ENCODE assay signal across 12 mouse cellular contexts in the genomic region with DNA sequence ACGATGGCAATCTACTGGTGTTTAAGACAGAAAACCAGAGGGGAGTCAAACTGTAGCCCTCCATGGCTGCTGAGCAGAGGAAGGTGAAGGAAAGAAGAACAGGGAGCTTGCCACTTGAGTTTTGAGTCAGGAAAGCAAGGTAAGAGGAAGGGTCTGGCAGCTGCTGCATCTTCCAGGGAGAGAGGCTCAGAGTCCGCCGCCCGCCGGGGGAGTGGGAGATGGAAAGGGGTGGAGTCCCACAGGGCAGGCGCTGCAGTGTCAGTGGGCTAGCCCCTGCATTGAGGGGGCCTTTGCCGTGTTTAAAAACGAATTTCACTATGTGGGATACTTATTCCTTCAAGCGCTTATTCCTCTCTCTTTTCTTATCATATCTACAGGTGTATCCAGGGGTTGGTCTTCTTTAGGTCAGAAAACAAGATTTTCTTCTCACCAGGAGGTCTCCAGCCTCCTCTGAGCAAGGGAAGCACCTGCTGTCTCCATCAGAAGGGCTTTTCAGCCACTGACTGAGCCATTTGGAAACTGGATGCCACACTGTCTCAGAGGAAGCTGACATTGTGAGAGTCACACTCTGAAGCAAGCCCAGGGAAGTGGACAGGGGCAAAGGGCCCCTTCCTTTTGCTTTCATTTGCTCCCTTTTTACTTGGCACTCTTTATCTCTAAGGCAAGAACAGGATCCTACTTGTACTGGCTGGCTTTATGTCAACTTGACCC. TPM values are rescaled to one million over a fixed set of nuclear protein-coding genes. Genes with fewer than 3 reads are reported as not detected.
A peak's percentile ranks its signal among the peaks of the same experiment; 100 is the strongest.
DNase-seq lines count a peak whose midpoint lies in the region; ATAC-seq and TF ChIP-seq lines count a peak whose summit lies in the region.
"Had no signal": no experiment of that assay in that cellular context is flagged by ENCODE, and none has a peak within 500 bp of the region (broad histone marks: within the 10 kb centered on the region; RNA-seq: fewer than 3 reads in every experiment).

No protein-coding gene starts in this region.

- peaks cover 17% of the 10 kb centered on the region for H3K4me1 ChIP-seq in heart, embryonic 16.5 days (ENCODE audit: control insufficient read depth, insufficient read depth, low read length)
- H3K4me1 ChIP-seq in lung, embryonic 16.5 days (replicated peaks; ENCODE audit: control insufficient read depth, insufficient read depth, low read length) = peaks cover 15% of the 10 kb centered on the region
- peaks cover 26% of the 10 kb centered on the region for H3K4me1 ChIP-seq in embryonic facial prominence, embryonic 15.5 days
- peaks cover 6% of the 10 kb centered on the region; the same call in 1 of the 2 replicates for H3K4me1 ChIP-seq in stomach, postnatal 0 days (replicated peaks; ENCODE audit: control insufficient read depth, insufficient read depth)

- H3K27ac ChIP-seq in heart, embryonic 16.5 days (ENCODE audit: low read length) = peak overlapping the region; percentile 48
- peak overlapping the region; percentile 19; the same call in 1 of the 2 replicates for H3K27ac ChIP-seq in lung, embryonic 16.5 days (ENCODE audit: low read length)
- 0 out of 2 replicates have a peak overlapping the region, but pooled peaks have one; percentile 28 for H3K27ac ChIP-seq in embryonic facial prominence, embryonic 15.5 days (replicated peaks)
- H3K27ac ChIP-seq in stomach, postnatal 0 days (replicated peaks) = peak overlapping the region; percentile 59; the same call in 1 of the 2 replicates
- H3K27ac ChIP-seq: macrophage had no signal

- no peak for TF ChIP-seq CTCF in stomach, postnatal 0 days (IDR thresholded peaks at IDR 0.05; ENCODE audit: low read depth)

- WGBS in heart, embryonic 16.5 days = 28% methylated on average over 9 of the region's 9 CpGs
- WGBS in lung, embryonic 16.5 days = 16% methylated on average over 9 of the region's 9 CpGs
- 12% methylated on average over 9 of the region's 9 CpGs for WGBS in embryonic facial prominence, embryonic 15.5 days
- WGBS in stomach, postnatal 0 days = 23% methylated on average over 9 of the region's 9 CpGs

- no peaks in the 10 kb centered on the region for H3K27me3 ChIP-seq in heart, embryonic 16.5 days (ENCODE audit: control insufficient read depth, insufficient read depth, low read length)
- no peaks in the 10 kb centered on the region for H3K27me3 ChIP-seq in lung, embryonic 16.5 days (ENCODE audit: control insufficient read depth, insufficient read depth, low read depth, low read length)
- no peaks in the 10 kb centered on the region for H3K27me3 ChIP-seq in embryonic facial prominence, embryonic 15.5 days
- H3K27me3 ChIP-seq in stomach, postnatal 0 days (ENCODE audit: control insufficient read depth, insufficient read depth, low read length) = no peaks in the 10 kb centered on the region

- ATAC-seq in heart, embryonic 16.5 days (replicated peaks; ENCODE audit: extremely low read depth, insufficient read depth, low FRiP score) = no peak
- ATAC-seq in lung, embryonic 16.5 days (ENCODE audit: low read depth) = peak; percentile 29; the same call in 1 of the 2 replicates
- ATAC-seq in embryonic facial prominence, embryonic 15.5 days (ENCODE audit: insufficient number of reproducible peaks, low FRiP score, low TSS enrichment, low read depth) = no peak
- peak; percentile 48; the same call in 1 of the 2 replicates for ATAC-seq in stomach, postnatal 0 days (ENCODE audit: low FRiP score, low TSS enrichment)
- ATAC-seq: hindbrain, embryonic 16.5 days had no signal

- H3K9me3 ChIP-seq in heart, embryonic 16.5 days (replicated peaks; ENCODE audit: control insufficient read depth, low read length) = 0 out of 2 replicates have a peak, but pooled peaks cover 4% of the 10 kb centered on the region
- peaks cover 4% of the 10 kb centered on the region for H3K9me3 ChIP-seq in lung, embryonic 16.5 days (ENCODE audit: control insufficient read depth, low read length)
- H3K9me3 ChIP-seq in embryonic facial prominence, embryonic 15.5 days (replicated peaks) = 0 out of 2 replicates have a peak, but pooled peaks cover 5% of the 10 kb centered on the region
- no peaks in the 10 kb centered on the region for H3K9me3 ChIP-seq in stomach, postnatal 0 days (ENCODE audit: control insufficient read depth, low read length)

- TF ChIP-seq EP300 in stomach, postnatal 0 days (optimal IDR thresholded peaks at IDR 0.05) = no peak

- H3K4me3 ChIP-seq in heart, embryonic 16.5 days (ENCODE audit: low read length) = no peak overlapping the region
- H3K4me3 ChIP-seq in lung, embryonic 16.5 days (ENCODE audit: low read length) = no peak overlapping the region
- no peak overlapping the region for H3K4me3 ChIP-seq in embryonic facial prominence, embryonic 15.5 days (replicated peaks)
- no peak overlapping the region for H3K4me3 ChIP-seq in stomach, postnatal 0 days (ENCODE audit: low read depth, low read length)

- no peak for DNase-seq in heart, adult 9 months (ENCODE audit: low spot score in 2 of 2)
- no peak for DNase-seq in lung, postnatal 36 days
- no peak for DNase-seq in stomach, postnatal 0 days (ENCODE audit: low spot score)
- no peak for DNase-seq in frontal cortex, postnatal 10 days (ENCODE audit: low spot score in 2 of 2)
- DNase-seq: cerebellum, adult 9-10 months; gastrocnemius, postnatal 10 days; kidney, postnatal 4 days had no signal

- no peaks in the 10 kb centered on the region for H3K36me3 ChIP-seq in heart, embryonic 16.5 days (ENCODE audit: control insufficient read depth, insufficient read depth)
- H3K36me3 ChIP-seq in lung, embryonic 16.5 days (ENCODE audit: control insufficient read depth, insufficient read depth, low read length) = no peaks in the 10 kb centered on the region
- H3K36me3 ChIP-seq in embryonic facial prominence, embryonic 15.5 days = no peaks in the 10 kb centered on the region
- no peaks in the 10 kb centered on the region for H3K36me3 ChIP-seq in stomach, postnatal 0 days (ENCODE audit: control insufficient read depth, insufficient read depth, low read length)

- no peak overlapping the region for H3K9ac ChIP-seq in heart, embryonic 16.5 days (ENCODE audit: low read length)
- H3K9ac ChIP-seq in lung, embryonic 16.5 days (ENCODE audit: low read length) = no peak overlapping the region
- no peak overlapping the region for H3K9ac ChIP-seq in embryonic facial prominence, embryonic 15.5 days
- no peak overlapping the region for H3K9ac ChIP-seq in stomach, postnatal 0 days (ENCODE audit: low read length)

- H3K4me2 ChIP-seq in heart, embryonic 16.5 days (ENCODE audit: low read depth, low read length) = no peak overlapping the region
- H3K4me2 ChIP-seq in lung, embryonic 16.5 days (ENCODE audit: low read depth, low read length) = no peak overlapping the region
- no peak overlapping the region for H3K4me2 ChIP-seq in embryonic facial prominence, embryonic 15.5 days (replicated peaks)
- H3K4me2 ChIP-seq in stomach, postnatal 0 days (replicated peaks; ENCODE audit: low read depth) = no peak overlapping the region

RNA-seq across cellular contexts. Expression of a gene that starts 5.3 kb away (rescaled TPM):
- polyA plus RNA-seq in heart, embryonic 16.5 days (2015; fragmentation: Nextera tagmentation; extraction: Ambion mirVana) = 93.9 and 104 TPM in 2 replicates
- polyA plus RNA-seq in lung, embryonic 16.5 days (2015; fragmentation: Nextera tagmentation; extraction: Ambion mirVana) = 110 and 121 TPM in 2 replicates
- 89.2 and 93.7 TPM in 2 replicates for polyA plus RNA-seq in embryonic facial prominence, embryonic 15.5 days (2015; fragmentation: Nextera tagmentation; extraction: Ambion mirVana)
- polyA plus RNA-seq in stomach, postnatal 0 days (2015; fragmentation: Nextera tagmentation; extraction: Ambion mirVana) = 103 TPM in 2 replicates

RNA-seq across cellular contexts. Expression of a gene that starts 31.2 kb away (rescaled TPM):
- polyA plus RNA-seq in heart, embryonic 16.5 days (2015; fragmentation: Nextera tagmentation; extraction: Ambion mirVana) = 119 and 126 TPM in 2 replicates
- polyA plus RNA-seq in lung, embryonic 16.5 days (2015; fragmentation: Nextera tagmentation; extraction: Ambion mirVana) = 110 and 116 TPM in 2 replicates
- 197 and 208 TPM in 2 replicates for polyA plus RNA-seq in embryonic facial prominence, embryonic 15.5 days (2015; fragmentation: Nextera tagmentation; extraction: Ambion mirVana)
- 179 and 191 TPM in 2 replicates for polyA plus RNA-seq in stomach, postnatal 0 days (2015; fragmentation: Nextera tagmentation; extraction: Ambion mirVana)

RNA-seq across cellular contexts. Expression of a gene that starts 41.1 kb away (rescaled TPM):
- 10.9 and 12.1 TPM in 2 replicates for polyA plus RNA-seq in heart, embryonic 16.5 days (2015; fragmentation: Nextera tagmentation; extraction: Ambion mirVana)
- polyA plus RNA-seq in lung, embryonic 16.5 days (2015; fragmentation: Nextera tagmentation; extraction: Ambion mirVana) = 1.6 and 1.7 TPM in 2 replicates
- polyA plus RNA-seq in embryonic facial prominence, embryonic 15.5 days (2015; fragmentation: Nextera tagmentation; extraction: Ambion mirVana) = 1.7 and 1.9 TPM in 2 replicates
- polyA plus RNA-seq in stomach, postnatal 0 days (2015; fragmentation: Nextera tagmentation; extraction: Ambion mirVana) = 2.4 and 2.7 TPM in 2 replicates

RNA-seq across cellular contexts. Expression of a gene that starts 57.6 kb away (rescaled TPM):
- 0.20 and 0.22 TPM in 2 replicates for polyA plus RNA-seq in heart, embryonic 16.5 days (2015; fragmentation: Nextera tagmentation; extraction: Ambion mirVana)
- 0.38 and 0.52 TPM in 2 replicates for polyA plus RNA-seq in lung, embryonic 16.5 days (2015; fragmentation: Nextera tagmentation; extraction: Ambion mirVana)
- 1.1 and 1.5 TPM in 2 replicates for polyA plus RNA-seq in embryonic facial prominence, embryonic 15.5 days (2015; fragmentation: Nextera tagmentation; extraction: Ambion mirVana)
- polyA plus RNA-seq in stomach, postnatal 0 days (2015; fragmentation: Nextera tagmentation; extraction: Ambion mirVana) = 9.4 and 11.0 TPM in 2 replicates
- polyA plus RNA-seq: macrophage had no signal

Comparison
In these comparisons a context has a peak if more than half of its experiments do, and no peak if none do; other contexts are left out.
1. ATAC-seq: peak in lung, embryonic 16.5 days (single experiment) and stomach, postnatal 0 days (single experiment); none in heart, embryonic 16.5 days (single experiment) and embryonic facial prominence, embryonic 15.5 days (single experiment).
2. Peak in every context shown above with its lines, with median percentiles within 50 percentile points of each other: H3K27ac ChIP-seq.